Mouse (Mus musculus) spleen, adult 18-20 months (tissue): ENCODE data around the gene Git1.

Experiments
- DNase-seq, 2 experiments: peaks; one replicate each; pipeline ENCODE4 v3.0.0; 2022; ENCODE audit warnings: mixed read lengths in 2 of 2

Gene Git1

DNA sequence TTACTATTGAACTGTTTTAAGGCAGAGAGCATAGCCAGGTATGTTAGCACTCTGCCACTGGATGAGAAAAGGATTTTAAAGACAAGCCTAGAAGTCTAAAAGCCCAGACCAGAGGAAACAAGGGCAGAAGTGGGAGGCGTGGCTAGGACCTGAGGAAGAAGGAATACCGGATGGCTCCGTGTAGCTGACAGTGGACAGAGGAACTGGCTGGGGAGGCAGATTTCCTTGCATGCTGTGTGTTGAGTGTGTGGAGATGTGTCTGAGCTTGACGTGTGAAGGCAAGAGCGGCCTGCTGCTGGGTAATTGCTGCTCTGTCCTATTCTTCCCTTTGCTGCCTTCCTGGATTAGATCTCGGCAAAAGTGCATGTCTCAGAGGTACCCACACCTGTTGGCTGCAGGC is 9.1 kb downstream of the Git1 start:
- DNase-seq, result no peak

DNA sequence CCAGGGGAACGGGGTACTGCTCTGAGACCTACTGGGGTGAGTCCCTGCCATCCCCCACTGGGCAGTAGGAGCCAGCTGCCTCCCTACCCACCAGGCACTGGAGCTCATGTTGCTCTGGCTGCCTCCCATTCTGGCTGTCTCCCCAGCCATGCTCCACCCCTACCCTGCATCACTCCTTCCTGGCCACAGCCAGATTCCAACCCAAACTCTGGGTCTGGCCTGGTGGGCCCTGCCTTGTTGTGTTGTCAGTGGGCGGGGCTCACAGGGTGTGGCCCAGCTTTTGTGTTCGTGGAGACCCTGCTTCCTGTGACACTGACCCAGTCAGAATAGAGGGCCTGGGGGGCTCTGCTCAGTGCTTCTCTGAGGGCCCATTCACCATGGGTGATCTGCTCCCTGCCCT is 10.1 kb downstream of the Git1 start:
- DNase-seq, result no peak

DNA sequence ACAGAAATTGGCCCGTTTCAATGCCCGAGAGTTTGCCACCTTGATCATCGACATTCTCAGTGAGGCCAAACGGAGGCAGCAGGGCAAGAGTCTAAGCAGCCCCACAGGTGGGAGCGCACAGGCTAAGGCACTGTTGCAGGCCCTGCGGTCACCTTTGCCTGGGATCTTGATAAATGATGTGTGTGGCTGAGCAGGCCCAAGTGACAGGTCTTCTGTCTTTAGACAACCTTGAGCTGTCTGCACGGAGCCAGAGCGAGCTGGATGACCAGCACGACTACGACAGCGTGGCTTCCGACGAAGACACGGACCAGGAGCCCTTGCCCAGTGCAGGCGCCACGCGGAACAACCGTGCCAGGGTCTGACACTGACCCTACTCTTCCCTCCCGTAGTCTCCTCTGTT is 11.0 kb downstream of the Git1 start:
- DNase-seq, result no peak

DNA sequence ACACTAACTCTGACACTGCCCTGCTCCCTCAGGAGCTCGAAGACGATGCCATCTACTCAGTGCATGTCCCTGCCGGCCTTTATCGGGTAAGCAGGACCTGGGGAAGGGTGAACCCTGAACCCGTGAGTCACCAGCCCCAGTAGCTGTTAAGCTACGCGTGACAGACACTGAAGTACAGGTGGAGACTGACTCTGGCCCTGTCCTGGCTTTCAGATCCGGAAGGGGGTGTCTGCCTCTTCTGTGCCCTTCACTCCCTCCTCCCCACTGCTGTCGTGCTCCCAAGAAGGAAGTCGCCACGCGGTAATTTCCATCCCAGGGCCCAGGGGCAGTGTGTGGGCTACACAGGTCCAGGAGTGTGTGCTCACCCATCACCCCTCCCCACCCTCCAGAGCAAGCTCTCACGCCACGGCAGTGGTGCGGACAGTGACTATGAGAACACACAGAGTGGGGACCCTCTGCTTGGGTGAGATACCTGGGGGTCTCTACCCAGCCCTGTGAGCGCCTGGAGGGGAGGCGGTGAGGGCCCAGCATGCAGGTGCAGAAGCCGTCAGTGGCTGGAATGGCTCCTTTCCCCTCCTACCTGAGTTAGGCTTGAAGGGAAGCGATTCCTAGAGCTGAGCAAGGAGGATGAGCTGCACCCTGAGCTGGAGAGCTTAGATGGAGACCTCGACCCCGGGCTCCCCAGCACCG is 12.1 kb downstream of the Git1 start:
- no peak for DNase-seq

- DNase-seq, result no peak
These were observed 12.9 kb downstream of the Git1 start for GRCm38 (mm10) chr11:77506273-77506672.

DNA sequence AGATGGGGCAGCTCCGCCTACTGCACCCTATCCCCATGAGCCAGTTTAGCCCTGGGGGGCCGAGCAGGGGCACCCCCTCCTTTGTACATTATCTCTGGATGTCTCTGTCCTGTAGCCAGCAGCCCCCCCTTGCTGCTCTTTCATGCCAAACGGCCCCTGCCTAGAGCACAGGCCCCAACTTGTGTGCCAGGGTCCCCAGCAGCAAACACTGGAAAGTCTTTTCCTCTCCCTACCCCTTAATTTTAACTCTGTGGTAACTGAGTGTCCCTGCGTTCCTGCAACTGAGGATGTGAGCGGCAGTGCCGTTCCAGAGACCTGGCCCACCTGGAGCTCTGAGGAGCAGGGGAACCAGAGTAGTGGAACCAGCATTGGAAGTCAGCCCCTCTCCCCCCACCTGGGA is 13.6 kb downstream of the Git1 start:
- DNase-seq, result no peak

- DNase-seq, result no peak
These were observed 14.1 kb downstream of the Git1 start for GRCm38 (mm10) chr11:77507426-77507825.

GRCm38 (mm10) chr11:77508068-77509021 is 15.0 kb downstream of the Git1 start:
- peak; percentile 74 to 89 for DNase-seq

DNA sequence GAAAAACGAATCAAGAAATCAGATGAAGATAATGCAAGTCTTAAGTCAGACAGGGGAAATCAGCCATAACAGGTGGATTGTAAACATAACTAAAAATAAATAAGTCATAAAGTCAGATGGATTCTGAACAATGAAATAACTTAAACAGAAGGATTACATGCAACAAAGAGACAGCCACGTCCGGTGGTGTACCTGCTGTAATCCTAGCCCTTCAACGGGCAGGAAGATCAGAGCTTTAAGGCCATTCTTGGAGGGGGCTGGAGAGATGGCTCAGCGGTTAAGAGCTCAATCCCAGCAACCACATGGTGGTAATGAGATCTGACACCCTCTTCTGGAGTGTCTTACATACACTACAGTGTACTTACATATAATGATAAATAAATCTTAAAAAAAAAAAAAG is 18.0 kb downstream of the Git1 start:
- no peak for DNase-seq

DNA sequence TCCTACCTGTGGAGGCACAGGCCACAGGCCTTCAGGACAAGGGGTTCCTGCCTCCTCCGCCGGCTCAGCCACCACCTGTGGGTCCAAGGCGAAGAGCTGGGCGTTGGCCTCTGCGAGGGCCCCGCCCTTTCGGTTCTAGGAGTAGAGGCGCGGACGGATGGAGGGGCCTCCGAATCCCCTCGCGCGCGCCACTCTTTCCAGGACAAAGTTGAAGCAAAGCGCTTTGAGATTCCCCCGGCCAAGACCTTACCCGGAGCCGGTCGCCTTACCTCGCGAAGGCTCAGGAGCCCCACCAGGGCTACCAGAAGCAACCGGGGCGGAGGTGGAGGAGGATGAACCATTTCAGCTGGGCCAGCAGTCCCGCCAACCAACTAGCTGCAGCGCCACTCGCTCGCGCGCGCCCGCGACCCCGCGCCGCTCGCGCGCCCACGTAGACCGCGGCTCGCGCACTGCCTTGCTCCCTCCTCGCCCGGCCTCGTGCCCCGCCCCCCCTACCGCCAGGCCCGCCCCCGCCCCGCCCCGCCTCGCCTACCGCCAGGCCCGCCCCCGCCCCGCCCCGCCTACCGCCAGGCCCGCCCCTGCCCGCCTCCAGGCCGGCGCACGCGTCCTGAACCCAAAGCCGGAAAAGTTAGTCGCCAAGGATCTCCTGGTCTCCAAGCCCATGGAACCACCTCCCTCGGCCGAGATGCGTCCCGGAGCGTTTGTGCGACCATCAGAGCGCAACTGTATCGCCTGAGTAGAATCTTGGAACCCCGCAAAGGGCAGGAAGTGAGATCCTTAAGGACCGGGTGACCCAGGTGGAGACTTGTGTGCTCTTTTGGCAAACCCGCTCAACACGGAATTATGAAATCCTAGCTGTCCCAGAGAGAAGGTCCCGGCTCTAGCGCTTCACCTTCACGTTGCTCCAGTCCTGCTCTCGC is 19.8 kb downstream of the Git1 start:
- peak; percentile 79 to 84 for DNase-seq

- no peak for DNase-seq
These were observed 20.4 kb downstream of the Git1 start for GRCm38 (mm10) chr11:77513811-77514170.

GRCm38 (mm10) chr11:77514281-77514831 is 21.0 kb downstream of the Git1 start:
- no peak for DNase-seq

GRCm38 (mm10) chr11:77514832-77515636 is 21.7 kb downstream of the Git1 start, which contains the start of gene Abhd15:
Abhd15 (plus strand) TSS chr11:77515121.
- peak; percentile 60 to 67 for DNase-seq

DNA sequence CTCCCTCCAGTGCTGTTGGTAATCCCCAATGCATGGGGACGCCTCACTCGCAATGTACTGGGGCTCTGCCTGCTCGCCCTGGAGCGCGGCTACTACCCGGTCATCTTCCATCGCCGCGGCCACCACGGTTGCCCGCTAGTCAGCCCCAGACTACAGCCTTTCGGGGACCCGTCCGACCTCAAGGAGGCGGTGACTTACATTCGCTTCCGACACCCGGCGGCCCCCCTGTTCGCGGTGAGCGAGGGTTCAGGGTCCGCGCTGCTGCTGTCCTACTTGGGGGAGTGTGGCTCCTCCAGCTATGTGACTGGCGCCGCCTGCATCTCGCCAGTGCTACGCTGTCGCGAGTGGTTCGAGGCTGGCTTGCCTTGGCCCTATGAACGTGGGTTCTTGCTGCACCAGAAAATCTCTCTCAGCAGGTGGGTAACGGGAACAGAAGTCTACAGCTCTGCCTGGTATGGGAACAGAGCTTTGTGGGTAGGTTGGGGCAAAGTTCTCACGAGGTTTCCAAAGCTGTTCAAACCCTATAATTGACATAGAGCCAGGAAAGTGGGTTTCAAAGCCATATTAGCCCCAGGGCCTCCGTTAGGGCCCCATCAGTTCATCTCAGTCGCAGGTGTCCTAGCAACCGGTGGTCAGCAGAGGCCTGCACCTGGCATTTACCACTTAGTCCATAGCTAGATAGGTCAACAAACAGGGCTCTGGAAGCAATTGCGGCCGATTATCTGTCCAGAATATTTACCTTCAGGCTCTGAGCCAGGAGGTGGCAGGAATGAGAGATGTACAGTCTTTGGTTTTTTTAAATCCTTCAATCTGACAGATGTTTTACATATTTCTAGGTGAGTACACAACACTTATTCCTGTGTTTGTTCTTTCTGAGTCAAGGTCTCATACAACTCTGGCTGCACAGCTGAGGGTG is 22.5 kb downstream of the Git1 start, which contains the start of gene Trp53i13:
TSS of gene Trp53i13 (minus strand) at position 344 of the 916 bp plus-strand sequence.
- DNase-seq, result peak in 1 of 2 experiments; percentile 22

- DNase-seq, result no peak
These were observed 23.4 kb downstream of the Git1 start for GRCm38 (mm10) chr11:77516553-77517425.

DNA sequence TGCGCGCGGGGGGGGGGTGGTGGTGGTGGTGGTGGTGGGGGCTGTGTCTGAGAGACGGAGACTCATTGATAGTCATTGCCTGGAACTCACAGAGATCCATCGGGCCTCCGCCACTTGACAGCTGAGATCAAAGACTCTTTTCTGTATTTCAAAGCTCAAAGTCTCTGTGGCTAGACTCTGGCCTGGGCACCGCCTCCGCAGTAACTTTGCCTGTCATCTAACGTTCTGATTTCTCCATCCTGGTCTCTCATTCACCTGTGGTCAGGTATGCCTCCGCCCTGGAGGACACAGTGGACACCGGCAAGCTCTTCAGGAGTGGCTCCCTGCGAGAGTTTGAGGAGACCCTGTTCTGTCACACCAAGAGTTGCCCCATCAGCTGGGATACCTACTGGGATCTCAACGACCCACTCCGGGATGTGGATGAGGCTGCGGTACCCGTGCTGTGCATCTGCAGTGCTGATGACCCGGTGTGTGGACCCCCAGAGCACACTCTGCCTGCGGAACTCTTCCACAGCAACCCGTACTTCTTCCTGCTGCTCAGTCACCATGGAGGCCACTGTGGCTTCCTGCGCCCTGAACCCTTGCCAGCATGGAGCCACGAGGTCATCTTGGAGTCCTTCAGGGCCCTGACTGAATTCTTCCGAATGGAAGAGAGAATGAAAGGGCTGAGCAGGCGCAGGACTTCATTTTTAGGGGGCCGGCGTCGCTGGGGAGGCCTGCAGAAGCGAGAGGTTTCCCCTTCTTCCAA is 24.9 kb downstream of the Git1 start:
- no peak for DNase-seq

DNA sequence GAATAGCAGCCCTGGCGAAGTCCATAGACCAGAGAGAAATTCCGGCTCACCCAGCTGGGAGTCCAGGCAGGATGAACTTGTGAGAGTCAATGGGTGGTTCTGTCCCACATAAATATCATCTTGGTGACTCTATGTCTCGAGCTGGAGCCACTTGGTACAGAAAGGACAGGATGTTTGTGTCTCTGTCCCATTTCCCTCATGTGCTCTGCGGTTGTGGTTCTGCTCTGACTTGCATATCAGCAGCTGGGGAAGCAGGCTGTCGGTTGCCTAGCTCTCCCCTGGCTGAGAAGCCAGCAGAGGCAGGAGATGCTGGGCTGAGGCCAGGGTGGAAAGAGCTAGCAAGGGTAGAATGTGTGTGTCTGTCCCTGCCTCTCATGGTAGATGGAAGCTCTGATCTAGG is 25.7 kb downstream of the Git1 start, which contains the start of gene Gm10392:
TSS of gene Gm10392 (minus strand) at position 156 of the 400 bp plus-strand sequence.
- peak; percentile 46 to 58 for DNase-seq
